Mouse (Mus musculus) olfactory bulb, adult 2 months (tissue): ENCODE data around the gene Adnp.

Source experiments
- CTCF ChIP-seq: fragments of 200-500 bp; IDR thresholded peaks from 2 replicates; pipeline ENCODE4 v1.5.1; 2012; ENCODE audit warnings: low read depth, mild to moderate bottlenecking, low read length, moderate library complexity; ENCODE audit not compliant: insufficient read depth
- POLR2A ChIP-seq: fragments of 200-500 bp; IDR thresholded peaks from 2 replicates; pipeline ENCODE4 v1.6.1; 2012; ENCODE audit warnings: mild to moderate bottlenecking, low read depth, low read length, moderate library complexity; ENCODE audit not compliant: insufficient read depth

- TF ChIP-seq CTCF (no peak), POLR2A (no peak)
These were observed 46.9 kb upstream of the Adnp start for GRCm38 (mm10) chr2:168253822-168254221.
